Mouse (Mus musculus) yolk sac, embryonic 10.5 days (tissue): ENCODE results near the gene Sdr16c6.

Experiments
- DNase-seq: peaks from one replicate; pipeline ENCODE4 v3.0.0-alpha.2; 2017; ENCODE audit warnings: low spot score

Gene Sdr16c6

GRCm38 (mm10) chr4:4077372-4077771 is at the start of gene Sdr16c6:
TSS of gene Sdr16c6 (minus strand) at chr4:4077522.
- DNase-seq: no peak

- no peak for DNase-seq
These were observed 2.9 kb upstream of the Sdr16c6 start for GRCm38 (mm10) chr4:4080180-4080579.

- no peak for DNase-seq
These were observed 1.8 kb upstream of the Sdr16c6 start for GRCm38 (mm10) chr4:4079132-4079531.

GRCm38 (mm10) chr4:4076001-4076400 is 1.3 kb downstream of the Sdr16c6 start:
- DNase-seq: no peak
